Mouse (Mus musculus): ENCODE measurements around the gene Ppp1r15a. TPM values are rescaled to one million over a fixed set of nuclear protein-coding genes. Genes with fewer than 3 reads are reported as not detected.

The Ppp1r15a gene
- total and polyA plus RNA-seq, 3 experiments: 11.7 to 37.1 (median 13.9) TPM

DNA sequence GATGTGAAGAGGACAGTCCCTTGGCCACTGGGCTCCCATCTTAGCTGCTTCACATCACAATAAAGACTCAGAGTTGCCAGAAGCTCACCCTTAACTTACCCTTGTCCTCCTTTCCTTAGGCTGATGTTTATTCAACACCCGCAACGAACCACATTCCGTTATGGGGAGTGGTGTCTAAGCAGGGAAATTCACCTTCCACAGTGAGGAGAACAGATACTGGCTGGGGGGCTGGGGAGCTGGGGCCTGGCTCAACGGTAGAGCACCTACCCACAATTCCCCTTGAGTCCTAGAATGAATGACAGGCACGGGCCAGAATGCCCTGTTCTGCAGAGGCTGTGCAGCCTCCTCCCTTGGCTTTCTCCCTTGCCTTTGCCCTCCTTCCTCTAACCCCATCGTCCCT is 32.8 kb upstream of the Ppp1r15a start:
- DNase-seq (ENCODE audit: extremely low read depth): no peak
- no peaks in the 10 kb centered on the region for H3K9me3 ChIP-seq (replicated peaks; ENCODE audit: low read length)
- peaks cover 0 to 48% of the 10 kb centered on the region in 2 experiments; a peak in 2 of 4 replicates for H3K4me1 ChIP-seq (ENCODE audit: control insufficient read depth in 1 of 2, insufficient read depth in 2 of 2)
- no peak overlapping the region for H3K4me2 ChIP-seq (ENCODE audit: insufficient read depth, low read depth, poor library complexity, severe bottlenecking)
- H3K36me3 ChIP-seq (replicated peaks in 1 of 2; ENCODE audit: control insufficient read depth in 1 of 2, insufficient read depth in 1 of 2, low read length in 1 of 2): peaks cover 0 to 5% of the 10 kb centered on the region in 2 experiments
- dilution Hi-C loops (cut with MboI; ENCODE audit: extremely low pct_ligation_motif_present, extremely low pct_unique_long_range_greater_than_20kb, low sequenced_read_pairs): no loop called here
- TF ChIP-seq JUND (conservative IDR thresholded peaks at IDR 0.05; ENCODE audit: low read depth, low read length) (no peak), SMC3 (IDR thresholded peaks at IDR 0.05; ENCODE audit: low read depth, low read length) (no peak), UBTF (IDR thresholded peaks at IDR 0.05; ENCODE audit: low read depth, low read length) (no peak), USF1 (IDR thresholded peaks at IDR 0.05; ENCODE audit: low read depth, low read length) (no peak)
- H3K4me3 ChIP-seq (replicated peaks in 1 of 3; ENCODE audit: low read depth in 2 of 3, low read length in 2 of 3, poor library complexity in 1 of 3): no peak overlapping the region
- no peaks in the 10 kb centered on the region for H3K27me3 ChIP-seq (replicated peaks)
- no peak overlapping the region for H3K27ac ChIP-seq (ENCODE audit: insufficient read depth, low read depth)
- no peaks in the 10 kb centered on the region for H3K79me2 ChIP-seq (replicated peaks; ENCODE audit: control insufficient read depth, extremely low read depth, insufficient read depth, poor library complexity, severe bottlenecking)
- in situ Hi-C loops (cut with MboI; ENCODE audit: low pct_ligation_motif_present, low pct_unique_long_range_greater_than_20kb, low sequenced_read_pairs): no loop called here
- no peak overlapping the region for H3K9ac ChIP-seq (ENCODE audit: insufficient read depth, low read depth)

DNA sequence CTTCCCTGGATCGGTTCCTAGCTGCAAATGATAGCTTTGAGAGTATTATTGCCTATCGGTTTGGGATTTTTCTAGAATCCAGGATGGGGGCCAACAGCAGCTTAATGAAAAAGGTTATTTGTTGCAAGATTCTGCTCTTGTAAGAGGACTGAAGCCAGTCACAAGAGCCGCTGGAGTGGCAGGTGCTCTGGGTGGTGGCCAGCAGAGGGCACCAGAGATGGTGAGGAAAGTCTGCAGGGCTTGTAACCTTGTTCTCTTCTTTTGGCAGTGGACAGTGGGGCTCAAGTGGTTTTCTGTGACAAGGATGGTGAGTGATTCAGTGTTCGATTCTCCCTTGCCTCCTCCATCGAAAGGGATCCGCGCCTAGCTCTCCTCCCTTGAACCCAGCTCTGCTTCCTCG is 29.7 kb upstream of the Ppp1r15a start:
- no peak overlapping the region for H3K27ac ChIP-seq (ENCODE audit: insufficient read depth, low read depth)
- in situ Hi-C loops (cut with MboI; ENCODE audit: low pct_ligation_motif_present, low pct_unique_long_range_greater_than_20kb, low sequenced_read_pairs) (no loop called here), dilution Hi-C loops (cut with MboI; ENCODE audit: extremely low pct_ligation_motif_present, extremely low pct_unique_long_range_greater_than_20kb, low sequenced_read_pairs) (no loop called here)
- no peak overlapping the region; the same call in 1 of the 2 replicates for H3K4me2 ChIP-seq (ENCODE audit: insufficient read depth, low read depth, poor library complexity, severe bottlenecking)
- H3K4me3 ChIP-seq (replicated peaks in 1 of 3; ENCODE audit: low read depth in 2 of 3, low read length in 2 of 3, poor library complexity in 1 of 3): no peak overlapping the region
- H3K9ac ChIP-seq (ENCODE audit: insufficient read depth, low read depth): no peak overlapping the region
- H3K27me3 ChIP-seq (replicated peaks): no peaks in the 10 kb centered on the region
- H3K4me1 ChIP-seq (ENCODE audit: control insufficient read depth in 1 of 2, insufficient read depth in 2 of 2): peaks cover 0 to 43% of the 10 kb centered on the region in 2 experiments; a peak in 2 of 4 replicates
- H3K36me3 ChIP-seq (replicated peaks in 1 of 2; ENCODE audit: control insufficient read depth in 1 of 2, insufficient read depth in 1 of 2, low read length in 1 of 2): peaks cover 0 to 5% of the 10 kb centered on the region in 2 experiments
- no peaks in the 10 kb centered on the region for H3K79me2 ChIP-seq (replicated peaks; ENCODE audit: control insufficient read depth, extremely low read depth, insufficient read depth, poor library complexity, severe bottlenecking)
- peak; percentile 78 for DNase-seq (ENCODE audit: extremely low read depth)
- H3K9me3 ChIP-seq (replicated peaks; ENCODE audit: low read length): no peaks in the 10 kb centered on the region
- TF ChIP-seq BHLHE40 (IDR thresholded peaks at IDR 0.05; ENCODE audit: low read depth, low read length) (0 out of 2 replicates have a peak, but pooled peaks have one; percentile 34), ZC3H11A (IDR thresholded peaks at IDR 0.05; ENCODE audit: low read depth, low read length) (peak; percentile 24; the same call in 1 of the 2 replicates), TCF12 (IDR thresholded peaks at IDR 0.05; ENCODE audit: low read depth, low read length) (no peak), GABPA (IDR thresholded peaks at IDR 0.05; ENCODE audit: insufficient replicate concordance, low read depth, low read length) (no peak), USF2 (conservative IDR thresholded peaks at IDR 0.05; ENCODE audit: low read depth, low read length) (no peak), HCFC1 (IDR thresholded peaks at IDR 0.05; ENCODE audit: low read depth, low read length) (0 out of 2 replicates have a peak, but pooled peaks have one; percentile 39), RAD21 (IDR thresholded peaks at IDR 0.05; ENCODE audit: low read depth, low read length) (peak; percentile 74), MAZ (IDR thresholded peaks at IDR 0.05; ENCODE audit: low read depth, low read length) (no peak; the same call in 1 of the 2 replicates), ETS1 (conservative IDR thresholded peaks at IDR 0.05; ENCODE audit: low read depth, low read length) (no peak), MEF2A (IDR thresholded peaks at IDR 0.05; ENCODE audit: borderline replicate concordance, low read depth, low read length) (0 out of 2 replicates have a peak, but pooled peaks have one; percentile 29), PAX5 (IDR thresholded peaks at IDR 0.05; ENCODE audit: low read length) (no peak), NRF1 (IDR thresholded peaks at IDR 0.05; ENCODE audit: low read depth, low read length) (no peak), POLR2AphosphoS2 (IDR thresholded peaks at IDR 0.05; ENCODE audit: low read depth, low read length) (no peak), MAFK (IDR thresholded peaks at IDR 0.05; ENCODE audit: insufficient replicate concordance, low read length) (no peak), ZKSCAN1 (IDR thresholded peaks at IDR 0.05; ENCODE audit: borderline replicate concordance, low read depth, low read length) (no peak), SIN3A (IDR thresholded peaks at IDR 0.05; ENCODE audit: low read length) (no peak), SMC3 (IDR thresholded peaks at IDR 0.05; ENCODE audit: low read depth, low read length) (peak; percentile 93), RCOR1 (conservative IDR thresholded peaks at IDR 0.05; ENCODE audit: low read depth, low read length) (no peak), ZMIZ1 (IDR thresholded peaks at IDR 0.05; ENCODE audit: low read depth, low read length) (no peak), IRF4 (IDR thresholded peaks at IDR 0.05; ENCODE audit: low read depth, low read length) (peak; percentile 37; the same call in 1 of the 2 replicates), JUN (IDR thresholded peaks at IDR 0.05; ENCODE audit: insufficient read depth, low read depth, low read length) (no peak), ZNF384 (IDR thresholded peaks at IDR 0.05; ENCODE audit: low read depth, low read length) (no peak), MXI1 (IDR thresholded peaks at IDR 0.05; ENCODE audit: low read depth, low read length) (no peak), E2F4 (IDR thresholded peaks at IDR 0.05; ENCODE audit: insufficient replicate concordance, low read depth, low read length) (no peak), UBTF (IDR thresholded peaks at IDR 0.05; ENCODE audit: low read depth, low read length) (no peak), CTCF (conservative IDR thresholded peaks at IDR 0.05 in 1 of 2, IDR thresholded peaks at IDR 0.05 in 1 of 2; ENCODE audit: low read depth in 2 of 2, low read length in 2 of 2) (peak; percentile 71 to 90), EP300 (IDR thresholded peaks at IDR 0.05; ENCODE audit: low read length) (no peak), TBP (conservative IDR thresholded peaks at IDR 0.05; ENCODE audit: low read depth, low read length) (no peak), CHD2 (IDR thresholded peaks at IDR 0.05; ENCODE audit: low read length) (no peak), POLR2A (IDR thresholded peaks at IDR 0.05; ENCODE audit: low read depth, low read length) (no peak), KAT2A (IDR thresholded peaks at IDR 0.05; ENCODE audit: insufficient replicate concordance, low read length) (no peak), USF1 (IDR thresholded peaks at IDR 0.05; ENCODE audit: low read depth, low read length) (no peak)

Data from CH12.LX (cell line).